Mouse (Mus musculus): ENCODE measurements at regions not wholly inside any gene's neighbourhood (a gene's known extent, or its start where the extent isn't known, plus 50 kb on each side); places are given as distances from the start of the nearest gene placed in this dataset.
"Not testable (repeated sequence)": the region's sequence is repeated elsewhere in the genome, so short reads cannot be mapped to it uniquely, and the experiment has no call there.

GRCm38 (mm10) chr6:3265477-3265876 lies 133.9 kb downstream of the Samd9l start:
- not testable (repeated sequence) for TF ChIP-seq EP300, CTCF (IDR thresholded peaks at IDR 0.05; ENCODE audit: low read depth)

Data from heart, postnatal 0 days (tissue).